Mouse (Mus musculus) ovary, adult 18-20 months (tissue): ENCODE measurements around the gene Gss.

ENCODE experiments used
- DNase-seq: peaks from one replicate; pipeline ENCODE4 v3.0.0; 2022; ENCODE audit warnings: low spot score, mixed read lengths

Gene Gss

GRCm38 (mm10) chr2:155592137-155592853, at the start of gene Gss:
TSS of gene Gss (minus strand) at chr2:155592810.
- DNase-seq: peak; percentile 98

GRCm38 (mm10) chr2:155641540-155642472, 49.2 kb upstream of the Gss start:
- DNase-seq: no peak

- DNase-seq: no peak
Observed at GRCm38 (mm10) chr2:155640656-155641055, 48.0 kb upstream of the Gss start.

- DNase-seq: no peak
Observed at GRCm38 (mm10) chr2:155637411-155637810, 44.8 kb upstream of the Gss start.

GRCm38 (mm10) chr2:155636881-155637280, 44.3 kb upstream of the Gss start:
- DNase-seq: no peak

- no peak for DNase-seq
Observed at GRCm38 (mm10) chr2:155635961-155636360, 43.4 kb upstream of the Gss start.

- DNase-seq: no peak
Observed at GRCm38 (mm10) chr2:155634562-155634961, 42.0 kb upstream of the Gss start.

GRCm38 (mm10) chr2:155633731-155634130, 41.1 kb upstream of the Gss start:
- no peak for DNase-seq

- no peak for DNase-seq
Observed at GRCm38 (mm10) chr2:155633121-155633520, 40.5 kb upstream of the Gss start.

GRCm38 (mm10) chr2:155632138-155632936, 39.7 kb upstream of the Gss start:
- no peak for DNase-seq

- DNase-seq: peak; percentile 71
Observed at GRCm38 (mm10) chr2:155630590-155631416, 38.2 kb upstream of the Gss start.

- DNase-seq: no peak
Observed at GRCm38 (mm10) chr2:155630153-155630552, 37.5 kb upstream of the Gss start.

GRCm38 (mm10) chr2:155629231-155629661, 36.6 kb upstream of the Gss start:
- DNase-seq: no peak

- no peak for DNase-seq
Observed at GRCm38 (mm10) chr2:155628519-155628918, 35.9 kb upstream of the Gss start.

GRCm38 (mm10) chr2:155628112-155628511, 35.5 kb upstream of the Gss start:
- DNase-seq: no peak

GRCm38 (mm10) chr2:155627030-155627738, 34.6 kb upstream of the Gss start:
- DNase-seq: no peak

GRCm38 (mm10) chr2:155626277-155626676, 33.7 kb upstream of the Gss start:
- DNase-seq: no peak

GRCm38 (mm10) chr2:155624730-155625129, 32.1 kb upstream of the Gss start:
- no peak for DNase-seq

- no peak for DNase-seq
Observed at GRCm38 (mm10) chr2:155623996-155624395, 31.4 kb upstream of the Gss start.

- no peak for DNase-seq
Observed at GRCm38 (mm10) chr2:155622606-155623005, 30.0 kb upstream of the Gss start.

GRCm38 (mm10) chr2:155619817-155620216, 27.2 kb upstream of the Gss start:
- DNase-seq: peak; percentile 65
